Mouse (Mus musculus): ENCODE data around the gene Fat2. TPM values are rescaled to one million over a fixed set of nuclear protein-coding genes. Genes with fewer than 3 reads are reported as not detected.

Fat2 gene
- total and polyA plus RNA-seq, 2 experiments from 2014 or later, result 0.04 to 4.2 TPM

GRCm38 (mm10) chr11:55250527-55250926 lies 85.8 kb downstream of the Fat2 start:
- Histone ChIP-seq H3K36me3 (ENCODE audit: insufficient read depth, low read length) (no peaks in the 10 kb centered on the region), H3K9ac (replicated peaks; ENCODE audit: low read length, poor library complexity, severe bottlenecking) (no peak overlapping the region), H3K4me1 (ENCODE audit: insufficient read depth, low read length) (no peaks in the 10 kb centered on the region), H3K4me3 (ENCODE audit: low read depth, low read length) (no peak overlapping the region), H3K9me3 (ENCODE audit: low read length) (no peaks in the 10 kb centered on the region), H3K4me2 (ENCODE audit: low read depth, low read length, poor library complexity, severe bottlenecking) (no peak overlapping the region), H3K27ac (ENCODE audit: low read depth, low read length) (no peak overlapping the region), H3K27me3 (ENCODE audit: insufficient read depth, low read length) (no peaks in the 10 kb centered on the region)
- WGBS, result 81% methylated on average over 6 of the region's 6 CpGs
- DNase-seq (ENCODE audit: low spot score) (no peak), ATAC-seq (ENCODE audit: low FRiP score) (no peak)
- no peak for TF ChIP-seq CTCF (IDR thresholded peaks at IDR 0.05)

DNA sequence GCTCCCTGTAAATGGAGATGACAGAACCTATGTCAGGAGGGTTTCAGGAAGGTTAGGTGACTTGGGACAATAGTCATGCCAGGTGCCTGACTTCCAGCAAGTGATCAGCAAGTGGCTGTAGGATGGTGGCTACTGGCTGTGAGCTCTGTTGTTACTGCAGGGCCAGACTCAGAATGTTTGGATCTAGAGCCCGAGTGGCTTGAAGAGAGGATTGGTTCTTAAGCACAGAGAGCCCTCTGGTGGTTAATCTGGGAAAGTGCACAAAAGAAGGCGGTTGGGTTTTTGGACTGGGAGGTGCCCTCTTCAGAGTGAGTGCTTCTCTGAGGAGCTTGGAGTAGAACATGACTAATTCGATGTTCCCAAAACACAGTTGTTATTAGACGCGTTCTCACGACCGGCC lies 95.8 kb downstream of the Fat2 start:
- peak; percentile 77 for TF ChIP-seq CTCF (IDR thresholded peaks at IDR 0.05)
- Histone ChIP-seq H3K9ac (replicated peaks; ENCODE audit: low read length, poor library complexity, severe bottlenecking) (no peak overlapping the region), H3K36me3 (ENCODE audit: insufficient read depth, low read length) (no peaks in the 10 kb centered on the region), H3K27me3 (ENCODE audit: insufficient read depth, low read length) (no peaks in the 10 kb centered on the region), H3K4me1 (ENCODE audit: insufficient read depth, low read length) (no peaks in the 10 kb centered on the region), H3K9me3 (ENCODE audit: low read length) (no peaks in the 10 kb centered on the region), H3K27ac (ENCODE audit: low read depth, low read length) (no peak overlapping the region), H3K4me2 (ENCODE audit: low read depth, low read length, poor library complexity, severe bottlenecking) (no peak overlapping the region), H3K4me3 (ENCODE audit: low read depth, low read length) (no peak overlapping the region)
- ATAC-seq (ENCODE audit: low FRiP score) (no peak), DNase-seq (ENCODE audit: low spot score) (peak; percentile 68)
- WGBS, result 62% methylated on average over 7 of the region's 7 CpGs

DNA sequence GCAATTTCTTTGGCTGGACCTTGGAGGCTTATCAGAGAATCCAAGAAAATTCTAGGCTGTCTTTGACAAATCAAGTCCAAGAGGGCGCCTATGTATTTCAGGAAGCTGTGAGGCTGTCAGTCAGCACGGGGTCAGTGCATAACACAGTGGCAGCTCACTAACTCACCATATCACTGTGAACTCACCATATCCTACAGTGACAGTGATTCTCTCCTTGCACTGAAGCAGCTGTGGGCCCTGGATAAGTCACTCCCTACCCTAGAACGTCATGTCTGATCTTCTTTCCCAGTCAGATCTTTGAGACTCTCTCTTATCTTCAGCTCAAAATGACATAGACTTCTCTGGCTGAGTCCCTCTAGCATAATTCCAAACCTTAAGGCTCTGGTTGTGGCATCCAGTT lies 96.9 kb downstream of the Fat2 start:
- DNase-seq (ENCODE audit: low spot score) (no peak), ATAC-seq (ENCODE audit: low FRiP score) (no peak)
- Histone ChIP-seq H3K4me3 (ENCODE audit: low read depth, low read length) (no peak overlapping the region), H3K36me3 (ENCODE audit: insufficient read depth, low read length) (0 out of 2 replicates have a peak, but pooled peaks cover 1% of the 10 kb centered on the region), H3K4me2 (ENCODE audit: low read depth, low read length, poor library complexity, severe bottlenecking) (no peak overlapping the region), H3K4me1 (ENCODE audit: insufficient read depth, low read length) (no peaks in the 10 kb centered on the region), H3K9ac (replicated peaks; ENCODE audit: low read length, poor library complexity, severe bottlenecking) (no peak overlapping the region), H3K9me3 (ENCODE audit: low read length) (no peaks in the 10 kb centered on the region), H3K27me3 (ENCODE audit: insufficient read depth, low read length) (no peaks in the 10 kb centered on the region), H3K27ac (ENCODE audit: low read depth, low read length) (no peak overlapping the region)
- 69% methylated on average over 3 of the region's 3 CpGs for WGBS
- TF ChIP-seq CTCF (IDR thresholded peaks at IDR 0.05), result no peak

GRCm38 (mm10) chr11:55236815-55237214 lies 99.5 kb downstream of the Fat2 start:
- Histone ChIP-seq H3K4me1 (ENCODE audit: insufficient read depth, low read length) (no peaks in the 10 kb centered on the region), H3K4me2 (ENCODE audit: low read depth, low read length, poor library complexity, severe bottlenecking) (no peak overlapping the region), H3K27me3 (ENCODE audit: insufficient read depth, low read length) (no peaks in the 10 kb centered on the region), H3K9me3 (ENCODE audit: low read length) (no peaks in the 10 kb centered on the region), H3K4me3 (ENCODE audit: low read depth, low read length) (no peak overlapping the region), H3K36me3 (ENCODE audit: insufficient read depth, low read length) (peaks cover 21% of the 10 kb centered on the region), H3K27ac (ENCODE audit: low read depth, low read length) (no peak overlapping the region), H3K9ac (replicated peaks; ENCODE audit: low read length, poor library complexity, severe bottlenecking) (no peak overlapping the region)
- ATAC-seq (ENCODE audit: low FRiP score) (no peak), DNase-seq (ENCODE audit: low spot score) (no peak)
- TF ChIP-seq CTCF (IDR thresholded peaks at IDR 0.05), result no peak
- 64% methylated on average over 1 of the region's 1 CpGs for WGBS

- no peaks in the 10 kb centered on the region for H3K27me3 ChIP-seq (ENCODE audit: insufficient read depth, low read length)
- no peak for DNase-seq (ENCODE audit: low spot score)
- no peak overlapping the region for H3K27ac ChIP-seq (ENCODE audit: low read depth, low read length)
- WGBS, result 76% methylated on average over 4 of the region's 4 CpGs
- no peak overlapping the region for H3K4me3 ChIP-seq (ENCODE audit: low read depth, low read length)
- no peak overlapping the region for H3K9ac ChIP-seq (replicated peaks; ENCODE audit: low read length, poor library complexity, severe bottlenecking)
- no peak for ATAC-seq (ENCODE audit: low FRiP score)
- peaks cover 32% of the 10 kb centered on the region for H3K36me3 ChIP-seq (ENCODE audit: insufficient read depth, low read length)
- no peaks in the 10 kb centered on the region for H3K4me1 ChIP-seq (ENCODE audit: insufficient read depth, low read length)
- no peak overlapping the region for H3K4me2 ChIP-seq (ENCODE audit: low read depth, low read length, poor library complexity, severe bottlenecking)
- H3K9me3 ChIP-seq (ENCODE audit: low read length), result no peaks in the 10 kb centered on the region
- no peak for TF ChIP-seq CTCF (IDR thresholded peaks at IDR 0.05)
Observed at GRCm38 (mm10) chr11:55234791-55235190, 101.6 kb downstream of the Fat2 start.

DNA sequence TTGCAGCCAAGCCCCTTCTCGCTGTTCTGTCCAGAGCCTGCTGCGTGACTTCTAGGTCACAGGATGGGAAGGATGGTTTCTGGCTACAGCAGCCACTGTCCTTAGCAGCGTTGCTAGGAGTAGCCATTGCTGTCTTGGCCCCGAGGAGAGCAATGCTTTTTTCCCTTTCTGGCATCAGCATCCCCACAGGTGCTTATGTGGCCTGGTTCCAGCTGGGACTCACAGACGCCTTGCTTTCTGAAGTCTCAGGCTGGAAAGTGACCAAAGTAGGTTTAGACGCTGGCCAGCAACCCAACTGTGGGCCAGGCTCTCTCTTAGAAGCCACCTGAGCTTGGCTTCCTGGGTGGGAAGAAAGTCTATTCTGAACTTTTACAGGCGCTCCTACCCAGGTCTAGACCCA lies 102.1 kb downstream of the Fat2 start:
- Histone ChIP-seq H3K4me2 (ENCODE audit: low read depth, low read length, poor library complexity, severe bottlenecking) (no peak overlapping the region), H3K4me1 (ENCODE audit: insufficient read depth, low read length) (no peaks in the 10 kb centered on the region), H3K9ac (replicated peaks; ENCODE audit: low read length, poor library complexity, severe bottlenecking) (no peak overlapping the region), H3K9me3 (ENCODE audit: low read length) (no peaks in the 10 kb centered on the region), H3K27me3 (ENCODE audit: insufficient read depth, low read length) (no peaks in the 10 kb centered on the region), H3K4me3 (ENCODE audit: low read depth, low read length) (no peak overlapping the region), H3K36me3 (ENCODE audit: insufficient read depth, low read length) (peaks cover 32% of the 10 kb centered on the region), H3K27ac (ENCODE audit: low read depth, low read length) (no peak overlapping the region)
- ATAC-seq (ENCODE audit: low FRiP score) (no peak), DNase-seq (ENCODE audit: low spot score) (peak; percentile 16)
- TF ChIP-seq CTCF (IDR thresholded peaks at IDR 0.05), result no peak
- WGBS, result 87% methylated on average over 7 of the region's 7 CpGs
